In the genomic region with DNA sequence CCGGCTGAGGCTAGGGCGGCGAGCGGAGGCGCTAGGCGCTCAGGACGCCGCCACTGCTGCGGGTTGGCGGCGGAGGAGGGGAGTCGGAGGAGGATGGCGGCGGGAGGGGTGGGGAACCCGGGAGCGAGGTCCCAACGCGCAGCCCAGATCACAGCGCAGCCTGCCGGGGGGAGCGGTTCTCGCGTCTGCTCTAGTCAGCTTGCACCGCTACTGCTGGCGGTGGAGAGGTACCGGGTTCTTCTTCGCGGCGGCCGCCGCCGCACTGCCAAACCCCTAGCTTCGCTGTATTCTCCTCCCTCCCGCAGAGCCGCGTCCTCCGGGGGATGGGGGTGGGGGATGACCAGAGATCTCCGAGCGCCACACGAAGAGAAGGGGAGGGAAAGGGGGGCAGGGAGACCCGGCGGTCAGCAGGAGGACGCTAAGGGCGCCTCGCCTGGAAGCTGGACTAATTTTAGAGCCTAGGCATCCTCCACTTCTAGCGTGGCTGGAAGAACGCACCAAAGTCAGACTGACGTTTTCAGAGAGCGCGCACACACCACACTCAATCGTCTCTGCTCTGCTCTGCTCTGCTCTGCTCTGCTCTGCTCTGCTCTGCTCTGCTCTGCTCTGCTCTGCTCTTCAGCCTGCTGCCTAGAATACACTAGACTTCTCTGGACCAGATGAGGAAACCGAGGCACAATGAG, we compare ENCODE assay signal across 8 mouse cellular contexts. TPM values are rescaled to one million over a fixed set of nuclear protein-coding genes. Genes with fewer than 3 reads are reported as not detected.
DNase-seq lines count a peak whose midpoint lies in the region; ATAC-seq and TF ChIP-seq lines count a peak whose summit lies in the region.

No protein-coding gene starts in this region.

- TF ChIP-seq EP300 in liver, postnatal 0 days (IDR thresholded peaks at IDR 0.05; ENCODE audit: low read depth): no peak

- H3K9ac ChIP-seq in kidney, embryonic 14.5 days (ENCODE audit: low read depth, low read length): peak overlapping the region; percentile 69
- H3K9ac ChIP-seq in heart, embryonic 11.5 days (ENCODE audit: low read depth, low read length): peak overlapping the region; percentile 52
- no peak overlapping the region for H3K9ac ChIP-seq in liver, postnatal 0 days (replicated peaks)

- H3K36me3 ChIP-seq in kidney, embryonic 14.5 days (ENCODE audit: control insufficient read depth, insufficient read depth, low read length): no peaks in the 10 kb centered on the region
- no peaks in the 10 kb centered on the region for H3K36me3 ChIP-seq in heart, embryonic 11.5 days (ENCODE audit: control insufficient read depth, insufficient read depth, low read length)
- no peaks in the 10 kb centered on the region for H3K36me3 ChIP-seq in liver, postnatal 0 days (replicated peaks; ENCODE audit: insufficient read depth, low read length)

- TF ChIP-seq CTCF in layer of hippocampus, adult 2 months (conservative IDR thresholded peaks at IDR 0.05): peak; percentile 73
- TF ChIP-seq CTCF in liver, postnatal 0 days (IDR thresholded peaks at IDR 0.05; ENCODE audit: low read depth): 0 out of 2 replicates have a peak, but pooled peaks have one; percentile 13

- H3K4me1 ChIP-seq in kidney, embryonic 14.5 days (ENCODE audit: control insufficient read depth, insufficient read depth, low read length): 0 out of 2 replicates have a peak, but pooled peaks cover 5% of the 10 kb centered on the region
- no peaks in the 10 kb centered on the region for H3K4me1 ChIP-seq in heart, embryonic 11.5 days (ENCODE audit: control insufficient read depth, insufficient read depth, low read length)
- H3K4me1 ChIP-seq in liver, postnatal 0 days (ENCODE audit: insufficient read depth): peaks cover 17% of the 10 kb centered on the region

- no peak for DNase-seq in kidney, adult 8-10 months
- peak; percentile 62 for DNase-seq in embryo, embryonic 11.5 days (ENCODE audit: low read depth, low spot score)
- peak; percentile 80 to 83 for DNase-seq in layer of hippocampus, adult 2 months (ENCODE audit: low spot score in 2 of 2)
- DNase-seq in liver, postnatal 0 days: peak; percentile 26
- DNase-seq in ovary, postnatal 10 days (ENCODE audit: low spot score): peak; percentile 18
- no peak for DNase-seq in thymus, postnatal 36 days

- H3K4me2 ChIP-seq in kidney, embryonic 14.5 days (replicated peaks; ENCODE audit: low read depth, low read length): peak overlapping the region; percentile 95
- peak overlapping the region; percentile 93 for H3K4me2 ChIP-seq in heart, embryonic 11.5 days
- H3K4me2 ChIP-seq in liver, postnatal 0 days (ENCODE audit: low read depth, low read length): peak overlapping the region; percentile 74

- H3K4me3 ChIP-seq in kidney, embryonic 14.5 days (ENCODE audit: low read length): peak overlapping the region; percentile 62
- H3K4me3 ChIP-seq in heart, embryonic 11.5 days (ENCODE audit: low read depth, low read length): peak overlapping the region; percentile 49
- peak overlapping the region; percentile 72 for H3K4me3 ChIP-seq in layer of hippocampus, adult 2 months
- H3K4me3 ChIP-seq in liver, postnatal 0 days (ENCODE audit: low read depth, low read length): peak overlapping the region; percentile 40

- 0 out of 2 replicates have a peak, but pooled peaks cover 4% of the 10 kb centered on the region for H3K27me3 ChIP-seq in kidney, embryonic 14.5 days (ENCODE audit: control insufficient read depth, insufficient read depth, low read length)
- peaks cover 8% of the 10 kb centered on the region; the same call in 1 of the 2 replicates for H3K27me3 ChIP-seq in heart, embryonic 11.5 days (ENCODE audit: control insufficient read depth, insufficient read depth, low read length)
- H3K27me3 ChIP-seq in liver, postnatal 0 days (ENCODE audit: insufficient read depth, low read length): peaks cover 52% of the 10 kb centered on the region

- ATAC-seq in kidney, embryonic 14.5 days (ENCODE audit: low FRiP score, low TSS enrichment): peak; percentile 73
- ATAC-seq in heart, embryonic 11.5 days (replicated peaks; ENCODE audit: insufficient number of reproducible peaks, low FRiP score, low TSS enrichment): peak; percentile 64
- ATAC-seq in liver, postnatal 0 days: peak; percentile 25; the same call in 1 of the 2 replicates

- under 1% methylated on average over 44 of the region's 52 CpGs for WGBS in kidney, embryonic 14.5 days
- WGBS in heart, embryonic 11.5 days (ENCODE audit: insufficient replicate concordance): under 1% methylated on average over 47 of the region's 52 CpGs
- 1% methylated on average over 52 of the region's 52 CpGs for WGBS in liver, postnatal 0 days (ENCODE audit: insufficient replicate concordance)

- H3K9me3 ChIP-seq in kidney, embryonic 14.5 days (ENCODE audit: control insufficient read depth, low read length): no peaks in the 10 kb centered on the region
- H3K9me3 ChIP-seq in heart, embryonic 11.5 days (replicated peaks; ENCODE audit: control insufficient read depth, low read length): no peaks in the 10 kb centered on the region
- H3K9me3 ChIP-seq in liver, postnatal 0 days (ENCODE audit: low read length): no peaks in the 10 kb centered on the region

- peak overlapping the region; percentile 30; the same call in 1 of the 2 replicates for H3K27ac ChIP-seq in kidney, embryonic 14.5 days (ENCODE audit: low read depth, low read length)
- H3K27ac ChIP-seq in heart, embryonic 11.5 days (ENCODE audit: low read depth, low read length): 0 out of 2 replicates have a peak overlapping the region, but pooled peaks have one; percentile 7
- H3K27ac ChIP-seq in layer of hippocampus, adult 2 months: peak overlapping the region; percentile 95
- H3K27ac ChIP-seq in liver, postnatal 0 days (ENCODE audit: low read depth): no peak overlapping the region

RNA-seq across cellular contexts. Expression of a gene that starts 1.0 kb away (rescaled TPM):
- polyA plus RNA-seq in kidney, embryonic 14.5 days (2014; fragmentation: Nextera tagmentation; extraction: Ambion mirVana): 4.7 and 6.6 TPM in 2 replicates
- polyA plus RNA-seq in heart, embryonic 11.5 days (2014; fragmentation: Nextera tagmentation; extraction: Ambion mirVana): 2.3 and 2.5 TPM in 2 replicates
- 10 to 100 TPM; 37.1 to 37.5 TPM for total RNA-seq in layer of hippocampus, adult 2 months (2021)
- 0.02 TPM in 2 replicates for polyA plus RNA-seq in liver, postnatal 0 days (2015; fragmentation: Nextera tagmentation; extraction: Ambion mirVana)

Comparison
In these comparisons a context has a peak if more than half of its experiments do, and no peak if none do; other contexts are left out.
1. DNase-seq: peak in embryo, embryonic 11.5 days (single experiment), layer of hippocampus, adult 2 months (2 of 2), liver, postnatal 0 days (single experiment) and ovary, postnatal 10 days (single experiment); none in kidney, adult 8-10 months (0 of 2) and thymus, postnatal 36 days (0 of 2).
2. Peak in every context shown above with its lines, with median percentiles within 50 percentile points of each other: ATAC-seq, H3K4me2 ChIP-seq and H3K4me3 ChIP-seq.